Mouse (Mus musculus): ENCODE measurements at regions not wholly inside any gene's neighbourhood (a gene's known extent, or its start where the extent isn't known, plus 50 kb on each side); places are given as distances from the start of the nearest gene placed in this dataset.

GRCm38 (mm10) chr13:94669106-94669683 lies 119.5 kb upstream of the Tbca start:
- H3K9me3 ChIP-seq, result no peaks in the 10 kb centered on the region
- H3K4me3 ChIP-seq, result no peak overlapping the region
- H3K4me2 ChIP-seq, result no peak overlapping the region
- no peak overlapping the region for H3K27ac ChIP-seq
- H3K27me3 ChIP-seq, result peaks cover 46% of the 10 kb centered on the region
- no peaks in the 10 kb centered on the region for H3K4me1 ChIP-seq (replicated peaks)
- peak overlapping the region; percentile 24; the same call in 1 of the 2 replicates for H3K9ac ChIP-seq
- ATAC-seq (ENCODE audit: low FRiP score), result no peak
- WGBS, result 72% methylated on average over 9 of the region's 9 CpGs
- H3K36me3 ChIP-seq, result no peaks in the 10 kb centered on the region

GRCm38 (mm10) chr13:94670266-94670665 lies 118.4 kb upstream of the Tbca start:
- H3K27me3 ChIP-seq, result peaks cover 48% of the 10 kb centered on the region
- 82% methylated on average over 11 of the region's 11 CpGs for WGBS
- H3K36me3 ChIP-seq, result no peaks in the 10 kb centered on the region
- no peak overlapping the region for H3K4me3 ChIP-seq
- H3K4me2 ChIP-seq, result no peak overlapping the region
- H3K9me3 ChIP-seq, result no peaks in the 10 kb centered on the region
- H3K9ac ChIP-seq, result no peak overlapping the region
- no peak for ATAC-seq (ENCODE audit: low FRiP score)
- H3K4me1 ChIP-seq (replicated peaks), result no peaks in the 10 kb centered on the region
- H3K27ac ChIP-seq, result no peak overlapping the region

- no peak for ATAC-seq (ENCODE audit: low FRiP score)
- WGBS, result 92% methylated on average over 8 of the region's 8 CpGs
- H3K4me2 ChIP-seq, result no peak overlapping the region
- H3K9ac ChIP-seq, result no peak overlapping the region
- H3K27me3 ChIP-seq, result peaks cover 54% of the 10 kb centered on the region
- H3K27ac ChIP-seq, result no peak overlapping the region
- H3K9me3 ChIP-seq, result no peaks in the 10 kb centered on the region
- no peaks in the 10 kb centered on the region for H3K4me1 ChIP-seq (replicated peaks)
- no peak overlapping the region for H3K4me3 ChIP-seq
- no peaks in the 10 kb centered on the region for H3K36me3 ChIP-seq
These were observed 117.7 kb upstream of the Tbca start for GRCm38 (mm10) chr13:94670961-94671360.

DNA sequence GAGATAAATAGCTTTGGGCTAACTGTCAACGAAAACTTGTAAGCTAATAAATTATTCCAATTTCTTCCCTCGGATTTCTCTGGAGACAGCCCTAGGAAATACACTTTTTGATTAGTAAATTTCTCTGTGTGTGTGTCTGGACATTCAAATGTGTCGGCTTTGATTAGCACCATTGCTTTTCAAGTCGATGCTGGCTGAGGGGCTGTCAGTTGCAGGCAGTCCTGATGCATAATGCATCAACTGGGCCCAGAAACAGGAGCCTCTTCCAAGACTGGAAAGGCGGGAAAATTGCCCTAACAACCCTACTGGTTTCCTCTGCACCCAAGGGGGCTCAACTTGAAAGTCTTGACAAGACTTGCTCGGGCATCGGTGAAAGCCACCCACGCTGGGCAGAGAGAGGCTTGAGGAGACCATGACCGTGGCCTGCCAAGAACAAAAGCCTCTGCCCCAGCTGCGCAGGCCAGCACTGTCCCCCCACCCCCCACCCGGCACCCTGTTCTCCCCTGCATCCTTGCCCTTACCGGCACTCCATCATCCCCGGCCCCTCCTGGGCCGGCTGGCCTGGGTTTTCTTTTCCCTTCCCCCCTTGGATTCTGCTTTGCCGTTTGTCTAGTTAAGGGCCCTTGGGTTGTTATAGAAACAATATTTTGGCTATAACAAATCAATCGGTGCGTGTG lies 108.1 kb upstream of the Tbca start:
- Histone ChIP-seq H3K4me1 (replicated peaks) (peaks cover 27% of the 10 kb centered on the region), H3K36me3 (no peaks in the 10 kb centered on the region), H3K9me3 (no peaks in the 10 kb centered on the region), H3K9ac (no peak overlapping the region), H3K4me3 (no peak overlapping the region), H3K27me3 (peaks cover 63% of the 10 kb centered on the region), H3K4me2 (no peak overlapping the region), H3K27ac (peak overlapping the region; percentile 30; the same call in 1 of the 2 replicates)
- peak; percentile 55; the same call in 1 of the 2 replicates for ATAC-seq (ENCODE audit: low FRiP score)
- 13% methylated on average over 17 of the region's 17 CpGs for WGBS

DNA sequence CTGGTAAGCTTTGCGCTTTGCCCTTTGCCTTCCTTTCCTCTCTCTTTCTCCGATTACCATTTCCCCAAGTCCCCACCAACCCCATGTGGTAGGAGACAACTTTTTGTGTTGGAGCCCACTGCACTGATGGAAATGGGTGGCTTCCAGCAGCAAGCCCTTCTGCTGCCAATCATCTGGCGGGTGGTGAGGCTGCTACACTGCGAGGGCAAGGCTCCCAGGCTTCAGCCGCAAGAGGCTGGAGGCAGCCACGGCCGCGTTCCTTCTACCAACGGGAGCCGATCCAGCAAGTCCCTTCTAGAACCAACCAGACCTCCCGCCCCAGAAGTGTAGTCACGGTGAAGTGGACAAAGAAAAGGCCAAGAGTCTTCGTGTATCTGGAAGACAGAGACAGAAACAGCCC lies 107.1 kb upstream of the Tbca start:
- H3K27ac ChIP-seq, result no peak overlapping the region
- ATAC-seq (ENCODE audit: low FRiP score), result no peak
- H3K4me1 ChIP-seq (replicated peaks), result peaks cover 31% of the 10 kb centered on the region
- H3K27me3 ChIP-seq, result peaks cover 67% of the 10 kb centered on the region
- no peak overlapping the region for H3K9ac ChIP-seq
- no peak overlapping the region for H3K4me3 ChIP-seq
- WGBS, result 78% methylated on average over 13 of the region's 13 CpGs
- H3K9me3 ChIP-seq, result no peaks in the 10 kb centered on the region
- no peaks in the 10 kb centered on the region for H3K36me3 ChIP-seq
- H3K4me2 ChIP-seq, result no peak overlapping the region

GRCm38 (mm10) chr13:94685191-94685590 lies 103.5 kb upstream of the Tbca start:
- Histone ChIP-seq H3K9ac (no peak overlapping the region), H3K27ac (peak overlapping the region; percentile 30; the same call in 1 of the 2 replicates), H3K4me1 (replicated peaks) (peaks cover 27% of the 10 kb centered on the region), H3K9me3 (no peaks in the 10 kb centered on the region), H3K36me3 (no peaks in the 10 kb centered on the region), H3K27me3 (peaks cover 69% of the 10 kb centered on the region), H3K4me3 (no peak overlapping the region), H3K4me2 (no peak overlapping the region)
- peak; percentile 41; the same call in 1 of the 2 replicates for ATAC-seq (ENCODE audit: low FRiP score)
- WGBS, result 25% methylated on average over 7 of the region's 7 CpGs

DNA sequence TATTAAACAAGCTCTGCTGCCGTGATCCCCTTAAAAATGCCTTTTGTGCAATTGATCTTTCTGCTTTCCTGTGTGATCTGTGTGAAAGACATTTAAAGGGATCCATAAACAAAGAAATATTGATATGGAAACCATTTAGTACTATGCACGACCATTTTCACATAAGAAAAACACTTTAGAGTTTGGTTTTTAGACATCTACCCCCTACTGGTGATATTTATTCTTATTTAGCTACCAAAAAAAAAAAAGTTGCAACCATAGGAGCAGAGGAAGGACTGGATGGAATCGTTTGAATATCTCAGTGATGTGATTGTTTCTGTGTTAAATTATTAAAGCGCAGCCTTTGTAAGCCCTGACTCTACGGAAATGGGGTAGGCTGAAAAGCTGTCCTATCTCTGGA lies 101.4 kb upstream of the Tbca start:
- 67% methylated on average over 5 of the region's 5 CpGs for WGBS
- Histone ChIP-seq H3K27me3 (peaks cover 76% of the 10 kb centered on the region), H3K4me3 (no peak overlapping the region), H3K36me3 (no peaks in the 10 kb centered on the region), H3K9ac (no peak overlapping the region), H3K27ac (no peak overlapping the region), H3K4me1 (replicated peaks) (peaks cover 13% of the 10 kb centered on the region), H3K9me3 (no peaks in the 10 kb centered on the region), H3K4me2 (no peak overlapping the region)
- no peak for ATAC-seq (ENCODE audit: low FRiP score)

DNA sequence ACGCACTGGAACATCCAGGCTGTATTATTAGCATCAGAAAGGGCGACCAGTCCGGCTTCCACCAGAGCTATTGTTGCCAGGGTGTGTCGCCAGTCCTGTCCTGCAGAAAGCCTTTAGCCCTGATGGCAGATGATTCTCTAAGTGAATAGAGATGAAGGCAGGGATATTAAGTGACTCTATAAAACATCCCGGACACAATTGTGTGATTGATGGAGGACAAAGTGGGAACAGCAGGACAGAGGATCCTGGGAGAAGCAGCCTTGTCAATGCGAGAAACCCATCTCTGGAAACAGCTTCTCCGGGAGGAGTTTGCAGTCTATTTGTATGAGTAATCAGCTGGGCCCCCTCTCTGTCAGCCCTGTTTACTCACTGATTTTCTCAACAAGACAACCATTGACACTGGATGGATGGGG lies 82.1 kb upstream of the Tbca start:
- Histone ChIP-seq H3K9me3 (no peaks in the 10 kb centered on the region), H3K4me2 (no peak overlapping the region; the same call in 1 of the 2 replicates), H3K36me3 (no peaks in the 10 kb centered on the region), H3K4me3 (no peak overlapping the region), H3K4me1 (replicated peaks) (peaks cover 42% of the 10 kb centered on the region), H3K27me3 (peaks cover 97% of the 10 kb centered on the region), H3K9ac (no peak overlapping the region), H3K27ac (peak overlapping the region; percentile 74; the same call in 1 of the 2 replicates)
- WGBS, result 2% methylated on average over 7 of the region's 7 CpGs
- no peak for ATAC-seq (ENCODE audit: low FRiP score)

DNA sequence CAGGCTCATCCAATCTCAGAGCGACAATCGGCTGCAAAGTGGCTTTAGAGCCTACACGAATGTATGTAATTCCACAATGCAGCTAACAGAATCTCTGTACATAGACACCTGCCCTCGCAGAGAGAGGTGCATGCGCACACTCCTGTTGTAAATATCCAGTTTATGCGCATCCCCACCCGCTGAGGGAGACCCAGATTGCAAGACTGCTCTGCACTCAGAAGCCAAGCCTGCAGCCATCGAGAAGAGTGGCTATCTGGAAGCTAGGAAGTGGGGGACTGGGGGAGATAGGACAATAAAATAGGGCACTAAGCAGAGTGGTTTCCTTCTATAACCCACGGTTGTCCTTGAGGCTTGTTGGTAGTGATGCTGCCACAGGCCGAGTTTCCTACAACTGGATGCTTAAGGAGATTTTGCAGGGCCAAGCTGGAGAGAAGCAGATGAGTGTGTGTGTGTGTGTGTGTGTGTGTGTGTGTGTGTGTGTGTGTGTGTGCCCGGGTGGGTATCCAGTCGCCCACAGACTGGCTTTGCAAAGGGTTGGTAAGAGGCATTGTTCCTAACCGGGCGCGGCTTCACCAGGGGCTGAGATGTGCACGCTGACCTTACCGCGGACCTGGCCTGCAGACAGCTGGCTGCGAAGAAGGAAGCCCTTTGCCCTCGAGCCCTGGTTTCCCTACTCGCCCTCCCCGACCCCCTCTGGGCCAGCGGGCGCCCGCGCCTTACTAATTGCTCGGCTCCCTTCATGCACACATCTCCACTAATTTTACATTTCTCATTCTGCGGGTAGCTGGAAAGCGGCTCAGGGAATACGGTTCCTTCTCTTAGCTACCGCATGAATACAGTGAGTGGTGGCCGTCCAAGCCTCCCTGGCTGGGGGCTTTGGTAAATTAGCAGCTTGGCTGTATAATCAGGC lies 81.1 kb upstream of the Tbca start:
- Histone ChIP-seq H3K36me3 (no peaks in the 10 kb centered on the region), H3K9ac (0 out of 2 replicates have a peak overlapping the region, but pooled peaks have one; percentile 29), H3K4me1 (replicated peaks) (peaks cover 32% of the 10 kb centered on the region), H3K9me3 (no peaks in the 10 kb centered on the region), H3K4me3 (peak overlapping the region; percentile 11; the same call in 1 of the 2 replicates), H3K27ac (peak overlapping the region; percentile 74), H3K4me2 (peak overlapping the region; percentile 26), H3K27me3 (peaks cover 97% of the 10 kb centered on the region)
- ATAC-seq (ENCODE audit: low FRiP score), result no peak
- WGBS, result 1% methylated on average over 25 of the region's 32 CpGs

DNA sequence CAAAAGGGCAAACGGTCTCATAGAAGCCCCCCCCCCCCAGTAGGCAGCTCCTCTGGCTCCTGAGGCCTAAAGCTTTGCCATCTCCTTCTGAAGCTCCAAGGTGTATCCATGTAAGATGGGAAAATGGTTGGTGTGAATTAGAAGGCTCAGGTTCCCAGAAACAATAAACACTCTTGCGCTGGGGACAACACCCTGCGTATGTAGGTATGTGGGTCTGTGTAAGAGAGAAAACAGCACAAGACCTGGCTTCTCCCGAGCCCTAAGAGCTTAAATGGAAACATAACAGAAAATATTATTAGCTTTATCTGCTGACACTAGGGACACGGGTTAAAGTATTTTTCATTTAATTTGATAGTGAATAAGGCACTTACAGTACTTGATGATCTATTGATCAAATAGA lies 79.9 kb upstream of the Tbca start:
- H3K4me1 ChIP-seq (replicated peaks), result peaks cover 21% of the 10 kb centered on the region
- peaks cover 97% of the 10 kb centered on the region for H3K27me3 ChIP-seq
- no peaks in the 10 kb centered on the region for H3K36me3 ChIP-seq
- ATAC-seq (ENCODE audit: low FRiP score), result no peak
- H3K9ac ChIP-seq, result no peak overlapping the region
- WGBS, result 31% methylated on average over 5 of the region's 5 CpGs
- H3K4me2 ChIP-seq, result no peak overlapping the region
- no peak overlapping the region for H3K4me3 ChIP-seq
- H3K9me3 ChIP-seq, result no peaks in the 10 kb centered on the region
- H3K27ac ChIP-seq, result peak overlapping the region; percentile 23; the same call in 1 of the 2 replicates

DNA sequence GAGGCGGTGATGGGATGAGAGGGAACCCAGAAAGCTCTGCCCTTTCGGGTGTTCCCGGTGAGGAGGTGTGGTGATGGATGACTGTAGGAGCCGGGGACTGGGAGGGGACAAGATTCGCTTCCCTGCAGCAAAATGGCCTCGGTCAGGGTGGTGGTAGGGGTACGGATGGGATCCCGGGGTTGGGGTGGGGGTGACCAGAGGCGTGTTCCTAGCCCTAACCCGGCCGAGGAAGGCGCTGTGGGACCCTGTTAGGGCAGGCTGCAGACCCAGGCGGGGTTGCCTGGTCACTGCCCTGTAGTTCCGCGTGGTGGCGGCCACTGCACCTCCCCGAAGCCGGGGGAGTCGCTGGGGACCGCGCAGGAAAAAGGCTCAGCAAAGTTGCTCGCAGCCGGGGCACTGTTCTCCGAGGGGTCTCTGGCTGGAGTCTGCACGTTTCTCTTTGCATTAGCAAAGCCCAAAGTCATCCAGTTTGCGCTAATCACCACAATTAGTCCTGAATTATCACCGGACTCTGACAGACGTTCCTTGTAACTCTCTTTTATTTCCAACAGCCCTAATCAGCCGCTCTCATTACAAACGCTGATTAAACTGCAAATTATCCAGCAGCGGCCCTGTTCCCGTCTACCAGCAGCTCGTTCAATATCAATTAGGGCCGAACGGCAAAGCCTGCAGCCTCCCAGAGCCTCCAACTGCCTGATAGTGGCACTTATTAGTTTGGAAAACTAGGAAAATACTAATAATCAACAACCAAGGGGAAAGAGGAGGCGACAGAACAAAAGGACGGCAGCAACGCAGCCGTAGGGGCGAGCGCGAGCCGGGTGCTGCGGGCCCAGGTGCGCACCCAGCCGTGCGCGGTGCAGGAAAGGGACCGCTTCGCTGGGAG lies 78.8 kb upstream of the Tbca start:
- no peak overlapping the region for H3K9ac ChIP-seq
- no peaks in the 10 kb centered on the region for H3K9me3 ChIP-seq
- no peaks in the 10 kb centered on the region for H3K36me3 ChIP-seq
- H3K27me3 ChIP-seq, result peaks cover 97% of the 10 kb centered on the region
- H3K4me3 ChIP-seq, result peak overlapping the region; percentile 22
- H3K27ac ChIP-seq, result peak overlapping the region; percentile 30
- H3K4me2 ChIP-seq, result peak overlapping the region; percentile 42
- under 1% methylated on average over 50 of the region's 50 CpGs for WGBS
- ATAC-seq (ENCODE audit: low FRiP score), result peak; percentile 74
- H3K4me1 ChIP-seq (replicated peaks), result peaks cover 21% of the 10 kb centered on the region
